Comparison of ENCODE assay signal across 12 mouse cellular contexts in the genomic region with DNA sequence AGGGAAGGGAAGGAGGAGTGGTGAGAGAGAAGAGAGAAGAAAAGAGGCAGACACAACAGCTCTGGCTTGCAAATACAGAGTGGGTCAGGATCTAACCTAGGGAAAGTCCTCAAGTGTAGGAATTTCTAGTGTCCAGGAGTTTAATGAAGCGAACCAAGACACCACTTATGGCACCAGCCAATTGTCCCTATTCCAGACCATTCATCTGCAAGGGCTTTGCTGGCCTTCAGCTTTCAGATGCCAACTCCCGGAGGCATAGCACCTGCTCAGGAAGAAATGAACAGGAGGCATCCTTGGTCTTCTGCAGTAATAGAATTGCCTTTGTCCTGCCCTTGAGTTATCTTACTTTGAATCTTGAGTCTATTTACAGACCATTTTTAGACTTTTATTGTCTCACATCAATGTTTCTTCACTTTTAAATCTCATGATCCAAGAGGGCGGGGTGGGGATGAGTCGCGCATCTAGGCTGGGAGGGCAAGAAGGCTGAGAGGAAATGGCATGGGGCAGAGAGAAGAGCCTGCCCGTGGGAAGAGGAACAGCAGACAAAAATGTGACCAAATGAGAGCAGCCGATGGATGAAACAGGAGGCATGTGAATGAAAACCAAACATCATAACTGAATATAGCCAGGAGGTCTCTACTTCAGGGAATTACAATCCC.
DNase-seq lines count a peak whose midpoint lies in the region; ATAC-seq and TF ChIP-seq lines count a peak whose summit lies in the region.
"Had no signal": no experiment of that assay in that cellular context is flagged by ENCODE, and none has a peak within 500 bp of the region (broad histone marks: within the 10 kb centered on the region; RNA-seq: fewer than 3 reads in every experiment).

No protein-coding gene starts in this region.

- H3K9ac ChIP-seq in embryonic facial prominence, embryonic 14.5 days (ENCODE audit: low read depth, low read length) = no peak overlapping the region
- H3K9ac ChIP-seq in forebrain, embryonic 13.5 days = no peak overlapping the region
- H3K9ac ChIP-seq: hindbrain, embryonic 14.5 days had no signal

- no peak overlapping the region for H3K4me2 ChIP-seq in embryonic facial prominence, embryonic 14.5 days (ENCODE audit: low read depth, low read length)
- no peak overlapping the region for H3K4me2 ChIP-seq in forebrain, embryonic 13.5 days
- H3K4me2 ChIP-seq: heart, embryonic 11.5 days; hindbrain, embryonic 14.5 days had no signal

- WGBS in embryonic facial prominence, embryonic 14.5 days = 70% methylated on average over 7 of the region's 7 CpGs
- WGBS in midbrain, embryonic 10.5 days = 92% methylated on average over 7 of the region's 7 CpGs
- WGBS in forebrain, embryonic 13.5 days = 91% methylated on average over 7 of the region's 7 CpGs

- H3K79me3 ChIP-seq in C2C12 (ENCODE audit: low read depth) = no peaks in the 10 kb centered on the region

- peak overlapping the region; percentile 2 for H3K4me3 ChIP-seq in C2C12 (ENCODE audit: insufficient read depth, poor library complexity, severe bottlenecking)
- H3K4me3 ChIP-seq in embryonic facial prominence, embryonic 14.5 days (ENCODE audit: low read depth, low read length) = no peak overlapping the region
- no peak overlapping the region for H3K4me3 ChIP-seq in midbrain, embryonic 10.5 days
- H3K4me3 ChIP-seq in forebrain, embryonic 13.5 days = no peak overlapping the region
- H3K4me3 ChIP-seq: left cerebral cortex, adult 2 months had no signal

- ATAC-seq in embryonic facial prominence, embryonic 14.5 days (ENCODE audit: low read depth) = no peak
- no peak for ATAC-seq in forebrain, embryonic 13.5 days

- 0 out of 2 replicates have a peak, but pooled peaks cover 3% of the 10 kb centered on the region for H3K4me1 ChIP-seq in embryonic facial prominence, embryonic 14.5 days (ENCODE audit: control insufficient read depth, insufficient read depth, low read length)
- H3K4me1 ChIP-seq in midbrain, embryonic 10.5 days = no peaks in the 10 kb centered on the region
- H3K4me1 ChIP-seq in forebrain, embryonic 13.5 days = no peaks in the 10 kb centered on the region

- DNase-seq in 3T3-L1 (ENCODE audit: low read depth, low spot score) = peak; percentile 71
- peak; percentile 15 for DNase-seq in cerebellum, adult 8-10 months
- DNase-seq in embryonic facial prominence, embryonic 14.5 days (ENCODE audit: low spot score) = no peak
- DNase-seq in gastrocnemius, postnatal 25 days = no peak
- no peak for DNase-seq in midbrain, embryonic 10.5 days (ENCODE audit: low spot score)
- DNase-seq: right cerebral cortex, postnatal 25 days; thymus, adult 18-20 months had no signal

- H3ac ChIP-seq in C2C12 (ENCODE audit: control insufficient read depth, insufficient read length, low read depth) = no peak overlapping the region

- no peak for TF ChIP-seq CTCF in C2C12 (IDR thresholded peaks at IDR 0.05; ENCODE audit: control insufficient read depth, insufficient read depth, insufficient read length)

- no peaks in the 10 kb centered on the region for H3K27me3 ChIP-seq in C2C12 (ENCODE audit: control insufficient read depth, insufficient read depth, insufficient read length)
- H3K27me3 ChIP-seq in embryonic facial prominence, embryonic 14.5 days (replicated peaks; ENCODE audit: control insufficient read depth, insufficient read depth, low read length) = no peaks in the 10 kb centered on the region
- no peaks in the 10 kb centered on the region for H3K27me3 ChIP-seq in midbrain, embryonic 10.5 days (ENCODE audit: low read depth, poor library complexity, severe bottlenecking)
- H3K27me3 ChIP-seq in forebrain, embryonic 13.5 days = no peaks in the 10 kb centered on the region

- H3K27ac ChIP-seq in embryonic facial prominence, embryonic 14.5 days (replicated peaks; ENCODE audit: low read depth, low read length) = peak overlapping the region; percentile 53
- H3K27ac ChIP-seq in midbrain, embryonic 10.5 days (replicated peaks) = no peak overlapping the region
- no peak overlapping the region for H3K27ac ChIP-seq in forebrain, embryonic 13.5 days
- H3K27ac ChIP-seq: hindbrain, embryonic 14.5 days; left cerebral cortex, adult 2 months had no signal

- no peaks in the 10 kb centered on the region for H3K9me3 ChIP-seq in embryonic facial prominence, embryonic 14.5 days (ENCODE audit: control insufficient read depth, low read length)
- H3K9me3 ChIP-seq in midbrain, embryonic 10.5 days (replicated peaks) = no peaks in the 10 kb centered on the region
- H3K9me3 ChIP-seq in forebrain, embryonic 13.5 days (replicated peaks) = no peaks in the 10 kb centered on the region

- H3K36me3 ChIP-seq in C2C12 (ENCODE audit: control insufficient read depth, insufficient read depth) = no peaks in the 10 kb centered on the region
- H3K36me3 ChIP-seq in embryonic facial prominence, embryonic 14.5 days (ENCODE audit: control insufficient read depth, insufficient read depth, low read length) = no peaks in the 10 kb centered on the region
- H3K36me3 ChIP-seq in midbrain, embryonic 10.5 days = no peaks in the 10 kb centered on the region
- H3K36me3 ChIP-seq in forebrain, embryonic 13.5 days (ENCODE audit: poor library complexity, severe bottlenecking) = no peaks in the 10 kb centered on the region

- no peaks in the 10 kb centered on the region for H3K79me2 ChIP-seq in C2C12 (ENCODE audit: control insufficient read depth, insufficient read depth)

TF ChIP-seq in C2C12, 6 proteins besides CTCF, POLR2A, EP300 and RAD21:
- TF ChIP-seq FOSL1 (IDR thresholded peaks at IDR 0.05; ENCODE audit: insufficient read depth, low read length, poor library complexity, severe bottlenecking) (no peak), CEBPB (IDR thresholded peaks at IDR 0.05; ENCODE audit: low read depth) (no peak), MYOG (IDR thresholded peaks at IDR 0.05; ENCODE audit: control insufficient read depth, extremely low read depth, insufficient read length) (no peak), MYOD1 (IDR thresholded peaks at IDR 0.05; ENCODE audit: control insufficient read depth, insufficient read length, low read depth) (no peak), USF1 (IDR thresholded peaks at IDR 0.05; ENCODE audit: low read depth) (no peak), MAX (IDR thresholded peaks at IDR 0.05) (no peak)

Comparison
In these comparisons a context has a peak if more than half of its experiments do, and no peak if none do; other contexts are left out.
1. DNase-seq: peak in 3T3-L1 (single experiment) and cerebellum, adult 8-10 months (single experiment); none in embryonic facial prominence, embryonic 14.5 days (single experiment), gastrocnemius, postnatal 25 days (single experiment) and midbrain, embryonic 10.5 days (single experiment).